Comparison of ENCODE assay signal across 15 mouse cellular contexts in the genomic region with DNA sequence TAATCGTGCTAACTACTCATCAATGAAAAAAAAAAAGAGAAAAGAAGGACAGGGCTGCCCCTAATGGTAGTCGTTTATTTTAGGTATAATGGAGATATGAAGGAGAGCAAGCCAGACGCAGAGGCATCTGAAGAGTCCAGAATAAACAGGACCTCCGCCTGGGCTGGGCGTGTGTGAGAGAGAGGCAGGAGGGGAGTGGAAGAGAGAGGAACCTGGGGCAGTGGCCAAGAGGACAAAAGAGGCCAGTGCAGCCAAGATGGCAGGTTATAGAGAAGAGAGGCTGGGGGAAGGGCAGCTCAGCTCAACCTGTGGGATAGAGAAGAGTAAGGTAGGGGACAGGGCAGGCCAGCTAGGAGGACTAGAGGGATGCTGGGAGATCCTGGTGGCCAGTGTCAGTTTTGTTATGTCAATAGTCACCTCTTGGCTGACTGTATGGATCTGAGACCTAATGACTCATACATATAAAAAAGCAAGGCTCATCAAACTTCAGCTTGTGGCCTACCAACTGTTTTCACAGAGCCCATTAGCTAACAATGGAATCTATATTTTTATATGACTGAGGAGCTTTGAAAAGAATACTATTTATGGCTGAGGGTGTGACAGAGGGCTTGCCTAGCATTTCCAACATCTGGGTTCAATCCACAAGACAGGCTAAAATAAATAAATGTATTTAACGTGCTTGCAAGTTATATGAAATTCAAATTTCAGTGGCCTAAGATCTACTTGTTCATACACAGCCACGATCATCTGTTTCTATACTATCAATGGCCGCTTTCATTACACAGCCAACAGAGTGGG. TPM values are rescaled to one million over a fixed set of nuclear protein-coding genes. Genes with fewer than 3 reads are reported as not detected.
DNase-seq lines count a peak whose midpoint lies in the region; ATAC-seq and TF ChIP-seq lines count a peak whose summit lies in the region.
"Had no signal": no experiment of that assay in that cellular context is flagged by ENCODE, and none has a peak within 500 bp of the region (broad histone marks: within the 10 kb centered on the region; RNA-seq: fewer than 3 reads in every experiment).

No protein-coding gene starts in this region.

- no peak for TF ChIP-seq CTCF in intestine, postnatal 0 days (IDR thresholded peaks at IDR 0.05; ENCODE audit: low read depth)

- H3K9me3 ChIP-seq in intestine, embryonic 15.5 days: no peaks in the 10 kb centered on the region
- no peaks in the 10 kb centered on the region for H3K9me3 ChIP-seq in intestine, postnatal 0 days (ENCODE audit: control insufficient read depth)
- no peaks in the 10 kb centered on the region for H3K9me3 ChIP-seq in heart, embryonic 14.5 days (ENCODE audit: control insufficient read depth, low read length)
- H3K9me3 ChIP-seq: embryonic facial prominence, embryonic 12.5 days; hindbrain, embryonic 13.5 days had no signal

- peak; percentile 32; the same call in 1 of the 2 replicates for ATAC-seq in cerebellum, adult (ENCODE audit: insufficient number of reproducible peaks, low FRiP score, low TSS enrichment)
- 0 out of 2 replicates have a peak, but pooled peaks have one; percentile 51 for ATAC-seq in intestine, embryonic 15.5 days
- ATAC-seq in intestine, postnatal 0 days: no peak
- ATAC-seq in heart, embryonic 14.5 days (ENCODE audit: insufficient number of reproducible peaks, insufficient read depth, low FRiP score, low read depth): 0 out of 2 replicates have a peak, but pooled peaks have one; percentile 22
- ATAC-seq in CD4-positive, CD25-positive, alpha-beta regulatory T cell, adult 4 months: no peak
- ATAC-seq: Patski had no signal

- peaks cover 15% of the 10 kb centered on the region for H3K4me1 ChIP-seq in intestine, embryonic 15.5 days (replicated peaks)
- H3K4me1 ChIP-seq in intestine, postnatal 0 days (replicated peaks; ENCODE audit: control insufficient read depth, insufficient read depth, low read length): 0 out of 2 replicates have a peak, but pooled peaks cover 3% of the 10 kb centered on the region
- H3K4me1 ChIP-seq in heart, embryonic 14.5 days (ENCODE audit: control insufficient read depth in 2 of 2, insufficient read depth in 2 of 2, low read length in 2 of 2): peaks cover 5 to 34% of the 10 kb centered on the region in 2 experiments

- H3K27me3 ChIP-seq in intestine, embryonic 15.5 days (replicated peaks): no peaks in the 10 kb centered on the region
- H3K27me3 ChIP-seq in intestine, postnatal 0 days (replicated peaks; ENCODE audit: control insufficient read depth, insufficient read depth, low read length): no peaks in the 10 kb centered on the region
- no peaks in the 10 kb centered on the region for H3K27me3 ChIP-seq in heart, embryonic 14.5 days (ENCODE audit: control insufficient read depth, insufficient read depth, low read length)
- H3K27me3 ChIP-seq: embryonic facial prominence, embryonic 12.5 days; hindbrain, embryonic 13.5 days; Patski had no signal

- no peak overlapping the region for H3K27ac ChIP-seq in intestine, embryonic 15.5 days
- no peak overlapping the region for H3K27ac ChIP-seq in intestine, postnatal 0 days (ENCODE audit: low read depth, low read length)
- peak overlapping the region in 1 of 2 experiments; percentile 6; a peak in 1 of 4 replicates for H3K27ac ChIP-seq in heart, embryonic 14.5 days (replicated peaks in 1 of 2; ENCODE audit: control insufficient read depth in 1 of 2, insufficient read depth in 1 of 2, low read depth in 2 of 2, low read length in 2 of 2)
- H3K27ac ChIP-seq: embryonic facial prominence, embryonic 12.5 days; hindbrain, embryonic 13.5 days; liver, embryonic 14.5 days had no signal

- H3K4me3 ChIP-seq in intestine, embryonic 15.5 days (replicated peaks): no peak overlapping the region
- H3K4me3 ChIP-seq in intestine, postnatal 0 days (ENCODE audit: low read depth, low read length): no peak overlapping the region
- no peak overlapping the region for H3K4me3 ChIP-seq in heart, embryonic 14.5 days (ENCODE audit: control insufficient read depth in 1 of 2, insufficient read depth in 1 of 2, low read depth in 1 of 2, low read length in 2 of 2)
- H3K4me3 ChIP-seq: embryonic facial prominence, embryonic 12.5 days; hindbrain, embryonic 13.5 days had no signal

- no peak overlapping the region for H3K4me2 ChIP-seq in intestine, embryonic 15.5 days (replicated peaks)
- H3K4me2 ChIP-seq in intestine, postnatal 0 days (replicated peaks; ENCODE audit: low read depth): no peak overlapping the region
- no peak overlapping the region for H3K4me2 ChIP-seq in heart, embryonic 14.5 days (ENCODE audit: low read length)
- H3K4me2 ChIP-seq: embryonic facial prominence, embryonic 12.5 days; hindbrain, embryonic 13.5 days had no signal

- DNase-seq in cerebellum, adult 9-10 months: no peak
- DNase-seq in 3134 (ENCODE audit: extremely low read depth, insufficient read length, low spot score): peak; percentile 24
- DNase-seq in natural killer cell, adult 2 months (ENCODE audit: low spot score in 2 of 2): no peak
- DNase-seq: adrenal gland, adult 8-10 months; kidney, postnatal 10 days; midbrain, embryonic 14.5 days had no signal

- WGBS in intestine, embryonic 15.5 days: 51% methylated on average over 8 of the region's 8 CpGs
- 57% methylated on average over 8 of the region's 8 CpGs for WGBS in intestine, postnatal 0 days
- 58% methylated on average over 8 of the region's 8 CpGs for WGBS in heart, embryonic 14.5 days

- H3K36me3 ChIP-seq in intestine, embryonic 15.5 days: no peaks in the 10 kb centered on the region
- no peaks in the 10 kb centered on the region for H3K36me3 ChIP-seq in intestine, postnatal 0 days (ENCODE audit: control insufficient read depth, insufficient read depth)
- H3K36me3 ChIP-seq in heart, embryonic 14.5 days (ENCODE audit: control insufficient read depth, insufficient read depth, low read length): no peaks in the 10 kb centered on the region
- H3K36me3 ChIP-seq: embryonic facial prominence, embryonic 12.5 days; hindbrain, embryonic 13.5 days had no signal

- H3K9ac ChIP-seq in intestine, embryonic 15.5 days: no peak overlapping the region
- no peak overlapping the region for H3K9ac ChIP-seq in intestine, postnatal 0 days (ENCODE audit: low read depth, low read length)
- H3K9ac ChIP-seq in heart, embryonic 14.5 days (ENCODE audit: low read length): no peak overlapping the region
- H3K9ac ChIP-seq: embryonic facial prominence, embryonic 12.5 days; hindbrain, embryonic 13.5 days; liver, embryonic 14.5 days had no signal

RNA-seq across cellular contexts. Expression of a gene that starts 16.9 kb away (rescaled TPM):
- polyA plus RNA-seq in intestine, embryonic 15.5 days (2015; fragmentation: Nextera tagmentation; extraction: Ambion mirVana): 42.2 and 46.4 TPM in 2 replicates
- 43.4 and 45.2 TPM in 2 replicates for polyA plus RNA-seq in intestine, postnatal 0 days (2015; fragmentation: Nextera tagmentation; extraction: Ambion mirVana)
- 60.8 and 62.5 TPM in 2 replicates for polyA plus RNA-seq in heart, embryonic 14.5 days (2014; fragmentation: Nextera tagmentation; extraction: Ambion mirVana)
- 10 to 100 TPM in 1 of 2 experiments, 1 to 10 TPM in 1; 7.4 to 13.1 TPM for polyA plus RNA-seq in CD4-positive, CD25-positive, alpha-beta regulatory T cell, adult 4 months (2017; shearing (Covaris generic))

Comparison
In these comparisons a context has a peak if more than half of its experiments do, and no peak if none do; other contexts are left out.
1. ATAC-seq: peak in cerebellum, adult (single experiment), intestine, embryonic 15.5 days (single experiment) and heart, embryonic 14.5 days (single experiment); none in intestine, postnatal 0 days (single experiment) and CD4-positive, CD25-positive, alpha-beta regulatory T cell, adult 4 months (single experiment).